Mouse (Mus musculus) thymus, postnatal 25 days (tissue): Measurements from ENCODE around the gene Lnpep.

Experiments
- DNase-seq: peaks from one replicate; pipeline ENCODE4 v3.0.0; 2022

The Lnpep gene

DNA sequence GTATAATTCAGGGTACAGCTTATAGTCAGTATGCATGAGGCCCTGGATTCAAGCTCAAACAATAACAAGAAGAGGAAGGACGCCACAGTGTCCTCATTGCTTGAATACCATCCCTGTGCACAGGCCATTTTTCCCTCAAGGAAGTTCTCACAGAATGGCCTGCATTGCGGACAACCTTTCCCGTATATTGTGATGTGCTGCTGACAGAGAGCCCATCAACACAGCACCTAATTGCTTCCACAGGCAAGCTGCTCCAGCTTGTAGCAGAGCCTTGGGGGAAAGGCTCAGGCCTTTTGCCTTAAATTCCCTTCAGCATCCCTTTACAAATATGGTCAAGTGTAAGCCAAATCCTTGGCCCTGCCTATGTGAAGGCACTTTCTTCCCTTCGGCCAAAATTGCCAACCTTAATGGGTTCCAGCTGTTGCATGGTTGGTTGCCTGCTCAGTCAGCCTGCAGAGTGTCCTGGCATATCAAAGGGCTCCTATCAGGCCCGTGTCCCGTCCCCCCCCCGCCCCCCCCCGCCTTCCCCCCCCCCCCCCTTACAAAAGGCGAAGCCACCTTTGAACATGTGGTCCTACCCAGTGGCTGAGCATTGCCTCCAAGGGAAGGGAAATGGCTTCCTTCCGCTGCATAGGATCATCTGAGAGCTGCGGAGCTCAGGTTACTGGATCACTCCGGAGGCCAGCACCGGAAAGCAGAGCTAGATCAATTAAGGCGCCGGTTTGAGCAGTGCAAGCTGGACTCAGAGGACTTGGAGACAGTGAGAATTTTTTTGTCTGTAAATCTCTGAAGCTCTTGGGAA, 133.8 kb downstream of the Lnpep start:
- no peak for DNase-seq

- no peak for DNase-seq
These were observed 139.1 kb downstream of the Lnpep start for GRCm38 (mm10) chr17:17485789-17486188.
